Mouse (Mus musculus) liver, postnatal 0 days (tissue): ENCODE data around the gene Dnaaf3. TPM values are rescaled to one million over a fixed set of nuclear protein-coding genes. Genes with fewer than 3 reads are reported as not detected.

Experiments used
- ATAC-seq: fragments of 200-750 bp; cut with Nextera tagmentation; 2 replicates; pipeline ENCODE4 v1.8.0; 2017; ENCODE audit warnings: mild to moderate bottlenecking, moderate library complexity
- DNase-seq: peaks from one replicate; pipeline ENCODE4 v3.0.0-alpha.2; 2016
- H3K27ac ChIP-seq: fragments of 300-500 bp; sonication (generic); 2 replicates; pipeline ENCODE4 v1.5.1; 2014; ENCODE audit warnings: antibody characterized with exemption, moderate library complexity, mild to moderate bottlenecking, low read depth
- H3K27me3 ChIP-seq: fragments of 300-500 bp; sonication (generic); 2 replicates; pipeline ENCODE4 v1.6.1; 2014; ENCODE audit warnings: low read length, control low read depth, mixed read lengths; ENCODE audit not compliant: insufficient read depth
- H3K36me3 ChIP-seq: fragments of 300-500 bp; sonication (generic); replicated peaks from 2 replicates; pipeline ENCODE4 v1.6.1; 2014; ENCODE audit warnings: mild to moderate bottlenecking, control low read depth, low read length, moderate library complexity, mixed read lengths; ENCODE audit not compliant: insufficient read depth
- H3K4me1 ChIP-seq: fragments of 300-500 bp; sonication (generic); 2 replicates; pipeline ENCODE4 v1.6.1; 2014; ENCODE audit warnings: antibody characterized with exemption, mild to moderate bottlenecking, control low read depth; ENCODE audit not compliant: insufficient read depth
- H3K4me2 ChIP-seq: fragments of 300-500 bp; sonication (generic); 2 replicates; pipeline ENCODE4 v1.6.1; 2014; ENCODE audit warnings: low read depth, mild to moderate bottlenecking, low read length, moderate library complexity, mixed read lengths
- H3K4me3 ChIP-seq: fragments of 300-500 bp; sonication (generic); 2 replicates; pipeline ENCODE4 v1.5.1; 2014; ENCODE audit warnings: low read depth, low read length
- H3K9ac ChIP-seq: fragments of 300-500 bp; sonication (generic); replicated peaks from 2 replicates; pipeline ENCODE4 v1.6.1; 2014; ENCODE audit warnings: mild to moderate bottlenecking, moderate library complexity
- H3K9me3 ChIP-seq: fragments of 300-500 bp; sonication (generic); 2 replicates; pipeline ENCODE4 v1.6.1; 2016; ENCODE audit warnings: mild to moderate bottlenecking, control low read depth, low read length, mixed read lengths
- CTCF ChIP-seq: sonication (generic); IDR thresholded peaks from 2 replicates; pipeline ENCODE4 v1.5.1; 2016; ENCODE audit warnings: antibody characterized with exemption, low read depth
- EP300 ChIP-seq: IDR thresholded peaks from 2 replicates; pipeline ENCODE4 v1.6.1; 2016; ENCODE audit warnings: antibody characterized with exemption, low read depth, mild to moderate bottlenecking
- WGBS: fragments of 180-500 bp; shearing (Covaris S2); extraction: QIAGEN DNeasy Blood & Tissue Kit; methylation state at CpG from one replicate; pipeline ENCODE4 v1.1.7; 2014; ENCODE audit not compliant: insufficient replicate concordance; 5-methylcytosine and 5-hydroxymethylcytosine counted together
- polyA plus RNA-seq: library from polyadenylated mRNA; unstranded; fragments of >200 nt; fragmentation: Nextera tagmentation; extraction: Ambion mirVana; gene quantifications from 2 replicates; pipeline ENCODE4 v1.2.1, GENCODE M21; 2015

The Dnaaf3 gene
- polyA plus RNA-seq, 1 experiment from 2014 or later = 0.05 TPM

- peak overlapping the region; percentile 71 for H3K4me3 ChIP-seq
- H3K4me2 ChIP-seq = peak overlapping the region; percentile 69
- peak overlapping the region; percentile 85; the same call in 1 of the 2 replicates for H3K27ac ChIP-seq
- DNase-seq = no peak
- H3K9me3 ChIP-seq = no peaks in the 10 kb centered on the region
- H3K9ac ChIP-seq = peak overlapping the region; percentile 91; the same call in 1 of the 2 replicates
- H3K27me3 ChIP-seq = no peaks in the 10 kb centered on the region
- WGBS = 11% methylated on average over 14 of the region's 14 CpGs
- H3K36me3 ChIP-seq = peaks cover 2% of the 10 kb centered on the region; the same call in 1 of the 2 replicates
- peaks cover 33% of the 10 kb centered on the region for H3K4me1 ChIP-seq
- TF ChIP-seq CTCF = no peak
- no peak for TF ChIP-seq EP300
- ATAC-seq = peak; percentile 20
These were observed 29.7 kb downstream of the Dnaaf3 start for GRCm38 (mm10) chr7:4502421-4503090.

DNA sequence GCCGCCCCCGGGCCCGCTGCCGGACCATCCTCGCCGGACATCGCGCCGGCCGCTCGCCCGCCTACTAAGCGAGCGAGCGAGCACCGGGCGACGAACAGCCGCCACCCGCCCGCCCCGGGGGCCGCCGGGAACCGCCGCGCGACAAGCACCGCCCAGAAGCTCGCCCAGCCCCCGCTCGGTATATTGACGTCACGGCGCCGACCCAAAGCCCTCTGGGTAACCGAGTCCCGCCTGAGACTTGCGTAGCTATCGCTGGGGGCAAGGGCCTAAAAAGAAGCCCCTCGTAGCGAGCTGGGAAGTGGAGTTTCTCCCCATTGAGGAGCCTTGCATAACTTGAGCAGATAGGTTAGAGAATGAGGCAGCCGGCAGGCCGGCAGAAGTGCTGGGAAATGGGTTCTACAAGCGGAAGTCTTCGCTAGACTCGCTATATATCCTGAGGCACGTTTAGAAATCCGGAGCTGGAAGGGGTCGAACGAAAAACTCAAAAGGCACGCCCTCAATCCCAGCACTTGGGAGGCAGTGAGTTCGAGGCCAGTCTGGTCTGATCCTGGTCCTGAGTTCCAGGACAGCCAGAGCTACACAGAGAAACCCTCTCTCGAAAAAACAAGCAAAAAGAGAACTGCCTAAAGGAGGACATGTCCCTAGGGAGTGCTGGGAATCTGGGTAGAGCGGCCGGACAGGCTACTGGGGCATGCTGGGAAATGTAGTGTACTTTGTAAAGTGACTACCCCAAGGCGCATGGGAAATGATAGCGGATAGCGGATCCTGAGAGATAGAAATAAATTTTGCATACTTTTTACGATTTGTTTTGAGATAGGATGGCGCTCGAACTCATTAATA lies 30.5 kb downstream of the Dnaaf3 start, which contains the start of gene Ppp1r12c:
TSS of gene Ppp1r12c (minus strand) at position 123 of the 840 bp plus-strand sequence.
- WGBS = under 1% methylated on average over 60 of the region's 62 CpGs

GRCm38 (mm10) chr7:4500892-4501471 lies 31.3 kb downstream of the Dnaaf3 start:
- H3K9me3 ChIP-seq = no peaks in the 10 kb centered on the region
- H3K4me2 ChIP-seq = peak overlapping the region; percentile 69
- H3K27ac ChIP-seq = peak overlapping the region; percentile 85
- under 1% methylated on average over 42 of the region's 52 CpGs for WGBS
- H3K4me1 ChIP-seq = peaks cover 30% of the 10 kb centered on the region
- H3K4me3 ChIP-seq = peak overlapping the region; percentile 71
- peak overlapping the region; percentile 91 for H3K9ac ChIP-seq
- TF ChIP-seq EP300 = no peak
- TF ChIP-seq CTCF = no peak
- H3K27me3 ChIP-seq = no peaks in the 10 kb centered on the region
- peaks cover 18% of the 10 kb centered on the region for H3K36me3 ChIP-seq
- peak; percentile 64 for DNase-seq
- peak; percentile 38 for ATAC-seq

More for the DNA sequence above, 30.5 kb downstream of the Dnaaf3 start, which contains the start of gene Ppp1r12c:
- Histone ChIP-seq H3K9ac (peak within 1 kb of the TSS; percentile 91), H3K9me3 (no peaks in the 10 kb centered on the region), H3K27me3 (no peaks in the 10 kb centered on the region), H3K27ac (peak within 1 kb of the TSS; percentile 85), H3K4me2 (peak within 1 kb of the TSS; percentile 69), H3K4me3 (peak within 1 kb of the TSS; percentile 71), H3K4me1 (peaks cover 30% of the 10 kb centered on the region), H3K36me3 (peaks cover 10% of the 10 kb centered on the region)
- TF ChIP-seq EP300 = no peak
- no peak for TF ChIP-seq CTCF
- DNase-seq (peak; percentile 96), ATAC-seq (peak; percentile 94)

- no peak overlapping the region for H3K4me3 ChIP-seq
These were observed 33.2 kb downstream of the Dnaaf3 start for GRCm38 (mm10) chr7:4499034-4499433.

GRCm38 (mm10) chr7:4498251-4498650 lies 34.0 kb downstream of the Dnaaf3 start:
- H3K4me2 ChIP-seq = peak overlapping the region; percentile 22; the same call in 1 of the 2 replicates
- no peak for ATAC-seq

More at GRCm38 (mm10) chr7:4499034-4499433, 33.2 kb downstream of the Dnaaf3 start:
- 92% methylated on average over 4 of the region's 4 CpGs for WGBS
- TF ChIP-seq EP300 = no peak
- no peak for TF ChIP-seq CTCF
- H3K36me3 ChIP-seq = peaks cover 29% of the 10 kb centered on the region
- H3K27me3 ChIP-seq = no peaks in the 10 kb centered on the region
- no peak for ATAC-seq
- H3K4me1 ChIP-seq = peaks cover 18% of the 10 kb centered on the region
- H3K27ac ChIP-seq = no peak overlapping the region
- DNase-seq = no peak
- H3K9me3 ChIP-seq = no peaks in the 10 kb centered on the region
- peak overlapping the region; percentile 69; the same call in 1 of the 2 replicates for H3K4me2 ChIP-seq
- 0 out of 2 replicates have a peak overlapping the region, but pooled peaks have one; percentile 35 for H3K9ac ChIP-seq

More at GRCm38 (mm10) chr7:4498251-4498650, 34.0 kb downstream of the Dnaaf3 start:
- Histone ChIP-seq H3K9ac (0 out of 2 replicates have a peak overlapping the region, but pooled peaks have one; percentile 9), H3K9me3 (no peaks in the 10 kb centered on the region), H3K4me3 (no peak overlapping the region), H3K4me1 (peaks cover 14% of the 10 kb centered on the region), H3K36me3 (peaks cover 31% of the 10 kb centered on the region), H3K27me3 (no peaks in the 10 kb centered on the region), H3K27ac (no peak overlapping the region)
- 44% methylated on average over 9 of the region's 9 CpGs for WGBS
- no peak for DNase-seq
- TF ChIP-seq CTCF = no peak
- no peak for TF ChIP-seq EP300
